Mouse (Mus musculus) stomach, postnatal 0 days (tissue): ENCODE data around the gene Hist2h3b.

Experiments
- CTCF ChIP-seq: IDR thresholded peaks from 2 replicates; pipeline ENCODE4 v1.5.1; 2016; ENCODE audit warnings: antibody characterized with exemption, low read depth, mild to moderate bottlenecking, moderate library complexity
- EP300 ChIP-seq: optimal IDR thresholded peaks from 2 replicates; pipeline ENCODE3; 2016; ENCODE audit warnings: antibody characterized with exemption

- TF ChIP-seq CTCF, result no peak
- TF ChIP-seq EP300, result no peak
Measured at GRCm38 (mm10) chr3:96231758-96232120, 36.7 kb upstream of the Hist2h3b start.
